Mouse (Mus musculus): Measurements from ENCODE around the gene Abca2. TPM values are rescaled to one million over a fixed set of nuclear protein-coding genes. Genes with fewer than 3 reads are reported as not detected.

Gene Abca2
- polyA plus RNA-seq, 1 experiment from 2014 or later: 6.2 TPM

GRCm38 (mm10) chr2:25492988-25493387 lies 64.5 kb downstream of the Abca2 start:
- Histone ChIP-seq H3K9me3 (replicated peaks) (no peaks in the 10 kb centered on the region), H3K27ac (replicated peaks) (no peak overlapping the region), H3K36me3 (no peaks in the 10 kb centered on the region), H3K4me1 (0 out of 2 replicates have a peak, but pooled peaks cover 4% of the 10 kb centered on the region), H3K4me3 (no peak overlapping the region), H3K27me3 (ENCODE audit: low read depth, poor library complexity, severe bottlenecking) (no peaks in the 10 kb centered on the region)
- 83% methylated on average over 5 of the region's 5 CpGs for WGBS
- no peak for DNase-seq (ENCODE audit: low spot score)

GRCm38 (mm10) chr2:25493476-25493961 lies 65.0 kb downstream of the Abca2 start, which contains the start of gene Lcn12:
TSS of gene Lcn12 (minus strand) at chr2:25493911.
- Histone ChIP-seq H3K4me3 (no peak within 1 kb of the TSS), H3K9me3 (replicated peaks) (no peaks in the 10 kb centered on the region), H3K4me1 (peaks cover 7% of the 10 kb centered on the region; the same call in 1 of the 2 replicates), H3K36me3 (no peaks in the 10 kb centered on the region), H3K27me3 (ENCODE audit: low read depth, poor library complexity, severe bottlenecking) (no peaks in the 10 kb centered on the region), H3K27ac (replicated peaks) (no peak within 1 kb of the TSS)
- 89% methylated on average over 5 of the region's 5 CpGs for WGBS
- no peak for DNase-seq (ENCODE audit: low spot score)

- Histone ChIP-seq H3K27me3 (ENCODE audit: low read depth, poor library complexity, severe bottlenecking) (no peaks in the 10 kb centered on the region), H3K4me1 (peaks cover 20% of the 10 kb centered on the region), H3K4me3 (no peak overlapping the region), H3K27ac (replicated peaks) (no peak overlapping the region), H3K9me3 (replicated peaks) (no peaks in the 10 kb centered on the region), H3K36me3 (no peaks in the 10 kb centered on the region)
- WGBS: 44% methylated on average over 4 of the region's 4 CpGs
- peak; percentile 24 for DNase-seq (ENCODE audit: low spot score)
Measured at GRCm38 (mm10) chr2:25496462-25496861, 68.0 kb downstream of the Abca2 start.

Small RNA genes lying within 50 kb of the gene (microRNA-seq; reads per million reads assigned to microRNA genes)
- not detected for gene Mir3087

Other genes with a start within 250 kb of the Abca2 start
- gene Nrarp, start 247.9 kb upstream of the Abca2 start, polyA plus RNA-seq (2016; fragmentation: Nextera tagmentation; extraction: Ambion mirVana): 65.8 and 74.1 TPM in 2 replicates
- gene Tor4a, start 231.8 kb upstream of the Abca2 start, polyA plus RNA-seq (2016; fragmentation: Nextera tagmentation; extraction: Ambion mirVana): 1.3 and 1.9 TPM in 2 replicates
- gene Nelfb, start 217.2 kb upstream of the Abca2 start, polyA plus RNA-seq (2016; fragmentation: Nextera tagmentation; extraction: Ambion mirVana): 131 and 140 TPM in 2 replicates
- gene Stpg3, start 214.1 kb upstream of the Abca2 start, polyA plus RNA-seq (2016; fragmentation: Nextera tagmentation; extraction: Ambion mirVana): not detected in 2 replicates
- 0.62 TPM in 1 of 2 replicates, not detected in the other for gene Fam166a, start 210.0 kb upstream of the Abca2 start, polyA plus RNA-seq (2016; fragmentation: Nextera tagmentation; extraction: Ambion mirVana)
- 682 and 743 TPM in 2 replicates for gene Tubb4b, start 204.0 kb upstream of the Abca2 start, polyA plus RNA-seq (2016; fragmentation: Nextera tagmentation; extraction: Ambion mirVana)
- gene Slc34a3, start 194.3 kb upstream of the Abca2 start, polyA plus RNA-seq (2016; fragmentation: Nextera tagmentation; extraction: Ambion mirVana): not detected in 2 replicates
- gene Rnf224, start 191.9 kb upstream of the Abca2 start, polyA plus RNA-seq (2016; fragmentation: Nextera tagmentation; extraction: Ambion mirVana): not detected in 2 replicates
- 28.3 and 32.0 TPM in 2 replicates for gene Rnf208, start 186.4 kb upstream of the Abca2 start, polyA plus RNA-seq (2016; fragmentation: Nextera tagmentation; extraction: Ambion mirVana)
- gene Cysrt1, start 186.3 kb upstream of the Abca2 start, polyA plus RNA-seq (2016; fragmentation: Nextera tagmentation; extraction: Ambion mirVana): 0.21 and 0.22 TPM in 2 replicates
- 7.2 and 8.6 TPM in 2 replicates for gene AL732309.1, start 181.8 kb upstream of the Abca2 start, polyA plus RNA-seq (2016; fragmentation: Nextera tagmentation; extraction: Ambion mirVana)
- gene Tmem203, start 173.3 kb upstream of the Abca2 start, polyA plus RNA-seq (2016; fragmentation: Nextera tagmentation; extraction: Ambion mirVana): 19.1 and 20.2 TPM in 2 replicates
- gene Tprn, start 166.1 kb upstream of the Abca2 start, polyA plus RNA-seq (2016; fragmentation: Nextera tagmentation; extraction: Ambion mirVana): 7.5 and 7.8 TPM in 2 replicates
- gene Ssna1, start 156.3 kb upstream of the Abca2 start, polyA plus RNA-seq (2016; fragmentation: Nextera tagmentation; extraction: Ambion mirVana): 243 and 252 TPM in 2 replicates
- 141 and 153 TPM in 2 replicates for gene Anapc2, start 156.2 kb upstream of the Abca2 start, polyA plus RNA-seq (2016; fragmentation: Nextera tagmentation; extraction: Ambion mirVana)
- gene Tmem210, start 140.6 kb upstream of the Abca2 start, polyA plus RNA-seq (2016; fragmentation: Nextera tagmentation; extraction: Ambion mirVana): not detected in 2 replicates
- gene Lrrc26, start 138.8 kb upstream of the Abca2 start, polyA plus RNA-seq (2016; fragmentation: Nextera tagmentation; extraction: Ambion mirVana): not detected in 2 replicates
- gene Grin1, start 109.5 kb upstream of the Abca2 start, polyA plus RNA-seq (2016; fragmentation: Nextera tagmentation; extraction: Ambion mirVana): 1.5 and 1.8 TPM in 2 replicates
- gene Man1b1, start 96.4 kb upstream of the Abca2 start, polyA plus RNA-seq (2016; fragmentation: Nextera tagmentation; extraction: Ambion mirVana): 55.6 and 62.8 TPM in 2 replicates
- gene Dpp7, start 72.3 kb upstream of the Abca2 start, polyA plus RNA-seq (2016; fragmentation: Nextera tagmentation; extraction: Ambion mirVana): 16.2 and 20.2 TPM in 2 replicates
- gene Uap1l1, start 63.0 kb upstream of the Abca2 start, polyA plus RNA-seq (2016; fragmentation: Nextera tagmentation; extraction: Ambion mirVana): 6.0 and 8.4 TPM in 2 replicates
- 73.4 and 86.4 TPM in 2 replicates for gene Sapcd2, start 56.4 kb upstream of the Abca2 start, polyA plus RNA-seq (2016; fragmentation: Nextera tagmentation; extraction: Ambion mirVana)
- gene Entpd2, start 32.8 kb upstream of the Abca2 start, polyA plus RNA-seq (2016; fragmentation: Nextera tagmentation; extraction: Ambion mirVana): 0.26 TPM in 1 of 2 replicates, not detected in the other
- 80.6 and 125 TPM in 2 replicates for gene Npdc1, start 29.4 kb upstream of the Abca2 start, polyA plus RNA-seq (2016; fragmentation: Nextera tagmentation; extraction: Ambion mirVana)
- gene Fut7, start 5.4 kb upstream of the Abca2 start, polyA plus RNA-seq (2016; fragmentation: Nextera tagmentation; extraction: Ambion mirVana): not detected in 2 replicates
- 1.1 and 1.9 TPM in 2 replicates for gene Clic3, start 28.1 kb downstream of the Abca2 start, polyA plus RNA-seq (2016; fragmentation: Nextera tagmentation; extraction: Ambion mirVana)
- 17.4 and 26.4 TPM in 2 replicates for gene Paxx, start 32.4 kb downstream of the Abca2 start, polyA plus RNA-seq (2016; fragmentation: Nextera tagmentation; extraction: Ambion mirVana)
- gene Ptgds, start 41.3 kb downstream of the Abca2 start, polyA plus RNA-seq (2016; fragmentation: Nextera tagmentation; extraction: Ambion mirVana): 0.16 TPM in 1 of 2 replicates, not detected in the other
- not detected in 2 replicates for gene Lcn12, start 65.2 kb downstream of the Abca2 start, polyA plus RNA-seq (2016; fragmentation: Nextera tagmentation; extraction: Ambion mirVana)
- gene Fbxw5, start 72.0 kb downstream of the Abca2 start, polyA plus RNA-seq (2016; fragmentation: Nextera tagmentation; extraction: Ambion mirVana): 91.2 and 108 TPM in 2 replicates
- gene C8g, start 73.0 kb downstream of the Abca2 start, polyA plus RNA-seq (2016; fragmentation: Nextera tagmentation; extraction: Ambion mirVana): 5.2 and 5.6 TPM in 2 replicates
- 38.9 and 41.4 TPM in 2 replicates for gene Traf2, start 118.2 kb downstream of the Abca2 start, polyA plus RNA-seq (2016; fragmentation: Nextera tagmentation; extraction: Ambion mirVana)
- 344 and 364 TPM in 2 replicates for gene Edf1, start 129.1 kb downstream of the Abca2 start, polyA plus RNA-seq (2016; fragmentation: Nextera tagmentation; extraction: Ambion mirVana)
- 6.7 and 7.8 TPM in 2 replicates for gene Mamdc4, start 146.1 kb downstream of the Abca2 start, polyA plus RNA-seq (2016; fragmentation: Nextera tagmentation; extraction: Ambion mirVana)
- 159 and 187 TPM in 2 replicates for gene Phpt1, start 146.5 kb downstream of the Abca2 start, polyA plus RNA-seq (2016; fragmentation: Nextera tagmentation; extraction: Ambion mirVana)
- 0.05 and 0.27 TPM in 2 replicates for gene Ajm1, start 153.1 kb downstream of the Abca2 start, polyA plus RNA-seq (2016; fragmentation: Nextera tagmentation; extraction: Ambion mirVana)
- 71.2 and 75.1 TPM in 2 replicates for gene Rabl6, start 179.8 kb downstream of the Abca2 start, polyA plus RNA-seq (2016; fragmentation: Nextera tagmentation; extraction: Ambion mirVana)
- 0.04 and 0.12 TPM in 2 replicates for gene Ccdc183, start 189.0 kb downstream of the Abca2 start, polyA plus RNA-seq (2016; fragmentation: Nextera tagmentation; extraction: Ambion mirVana)
- 12.8 and 14.7 TPM in 2 replicates for gene Tmem141, start 193.3 kb downstream of the Abca2 start, polyA plus RNA-seq (2016; fragmentation: Nextera tagmentation; extraction: Ambion mirVana)
- 0.36 and 1.4 TPM in 2 replicates for gene Fcna, start 199.3 kb downstream of the Abca2 start, polyA plus RNA-seq (2016; fragmentation: Nextera tagmentation; extraction: Ambion mirVana)
- not detected in 2 replicates for gene Lcn8, start 224.4 kb downstream of the Abca2 start, polyA plus RNA-seq (2016; fragmentation: Nextera tagmentation; extraction: Ambion mirVana)
- gene Lcn5, start 229.2 kb downstream of the Abca2 start, polyA plus RNA-seq (2016; fragmentation: Nextera tagmentation; extraction: Ambion mirVana): not detected in 2 replicates
- not detected in 2 replicates for gene Lcn6, start 248.1 kb downstream of the Abca2 start, polyA plus RNA-seq (2016; fragmentation: Nextera tagmentation; extraction: Ambion mirVana)

Data from midbrain, embryonic 10.5 days (tissue).